Mouse (Mus musculus): ENCODE results near the gene 4931408C20Rik.

The 4931408C20Rik gene

DNA sequence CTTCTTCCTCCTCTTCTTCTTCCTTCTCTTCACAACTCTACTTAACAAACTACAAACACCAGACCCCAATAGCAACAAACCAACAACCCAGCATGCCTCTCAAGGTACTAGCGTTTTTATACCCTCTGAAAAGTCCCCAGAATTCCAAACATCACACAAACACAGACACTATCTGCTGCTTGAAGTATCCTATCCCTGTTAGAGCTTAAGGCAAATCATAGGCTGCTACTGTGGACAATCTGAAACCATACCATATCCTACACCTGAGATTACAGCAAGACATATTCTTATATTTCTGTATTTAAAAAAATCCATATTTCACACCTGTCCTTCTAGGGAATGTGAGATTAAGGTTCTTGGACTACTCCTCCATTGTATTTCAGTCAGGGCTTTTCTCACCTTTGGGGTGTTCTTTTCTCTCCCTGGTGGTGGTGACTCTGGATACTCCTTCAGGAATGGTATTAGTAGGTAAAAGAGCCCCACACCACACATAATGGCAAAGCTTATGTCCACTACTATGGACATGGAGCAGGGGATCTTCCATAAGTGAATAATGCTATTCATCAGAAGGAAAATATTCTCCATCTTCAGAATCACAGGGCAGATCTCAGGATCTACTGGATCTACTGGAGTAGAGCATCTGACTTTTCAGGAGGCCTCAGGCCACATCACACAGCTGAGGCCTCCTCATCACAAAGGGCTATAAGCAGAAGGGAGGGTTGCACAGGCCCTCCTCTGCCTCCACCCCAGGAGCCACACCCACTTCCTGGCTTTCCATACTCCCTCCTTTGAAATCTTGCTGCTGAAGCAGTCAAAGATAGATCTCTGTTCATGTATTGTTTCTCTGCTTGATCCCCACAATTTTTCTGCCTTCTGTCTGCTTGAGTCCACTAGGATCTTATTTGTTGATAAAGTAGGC, at the start of gene 4931408C20Rik:
TSS of gene 4931408C20Rik (minus strand) at position 619 of the 919 bp plus-strand sequence.
- no peak for DNase-seq (ENCODE audit: low read depth, low spot score)

GRCm38 (mm10) chr1:26687926-26688325, 666 bp upstream of the 4931408C20Rik start:
- no peak for DNase-seq (ENCODE audit: low read depth, low spot score)

DNA sequence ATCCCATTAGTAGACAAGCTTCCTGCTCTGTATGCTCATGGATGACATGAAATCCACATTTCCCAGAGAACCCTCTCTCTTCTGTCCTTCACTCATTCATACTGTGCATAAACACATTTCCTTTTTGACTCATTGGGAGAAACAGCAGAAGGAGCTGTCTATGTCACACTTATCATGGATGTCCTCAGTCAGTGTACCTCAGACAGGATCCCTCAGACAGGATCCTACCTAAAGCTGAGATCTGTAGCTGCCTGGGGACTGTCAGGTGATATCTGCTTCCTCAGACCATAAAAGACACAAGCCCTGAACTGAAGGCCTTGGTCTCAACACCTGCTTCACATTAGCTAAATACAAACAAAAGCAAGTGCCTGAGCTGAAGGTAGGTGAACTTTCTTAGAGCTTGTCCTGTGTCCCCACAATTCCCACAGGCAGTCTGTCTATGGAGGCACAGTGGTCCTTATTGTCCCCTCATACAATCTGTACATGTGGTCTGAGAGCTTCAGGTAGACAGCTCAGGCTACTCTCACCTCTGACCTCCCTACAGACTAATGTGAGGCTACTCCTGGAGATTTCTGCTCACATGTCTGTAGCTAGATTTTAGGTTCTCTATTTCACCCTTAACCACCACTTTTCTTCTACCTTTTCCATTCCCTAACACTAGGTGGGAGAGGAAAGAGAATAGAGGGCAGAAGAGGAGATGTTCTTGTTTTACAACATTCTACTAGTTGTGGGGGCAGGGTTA, 1.1 kb downstream of the 4931408C20Rik start:
- no peak for DNase-seq (ENCODE audit: low read depth, low spot score)

DNA sequence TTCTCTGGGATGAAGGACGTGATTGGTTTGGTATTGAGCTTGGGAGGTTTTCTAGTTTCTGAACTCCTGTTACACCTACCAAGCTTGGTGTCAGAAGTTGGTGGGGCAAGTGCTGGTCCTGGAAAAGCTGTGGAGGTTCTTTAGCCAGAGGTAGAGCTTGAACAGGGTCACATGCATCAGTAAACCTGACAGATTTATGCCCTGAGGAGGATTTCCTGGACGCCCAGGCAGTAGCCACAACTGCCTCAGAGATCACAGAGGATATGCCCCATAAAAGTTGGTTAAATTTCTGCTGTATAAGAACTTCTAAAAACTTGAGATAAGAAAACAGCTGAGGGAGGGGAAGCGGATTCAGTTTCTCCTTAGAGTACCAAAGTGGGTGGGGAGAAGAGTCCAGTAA, 1.9 kb downstream of the 4931408C20Rik start:
- no peak for DNase-seq (ENCODE audit: low read depth, low spot score)

- no peak for DNase-seq (ENCODE audit: low read depth, low spot score)
Measured at GRCm38 (mm10) chr1:26649704-26650388, 37.4 kb downstream of the 4931408C20Rik start.

- DNase-seq (ENCODE audit: low read depth, low spot score), result no peak
Measured at GRCm38 (mm10) chr1:26636051-26636450, 51.2 kb downstream of the 4931408C20Rik start.
